Mouse (Mus musculus) monocyte, adult 5-6 weeks (primary cell): ENCODE data around the gene Fbxo22. TPM values are rescaled to one million over a fixed set of nuclear protein-coding genes. Genes with fewer than 3 reads are reported as not detected.

Experiments used
- ATAC-seq: fragments of 153-309, 156-312 bp; replicated peaks from 2 replicates; pipeline ENCODE4 v1.8.0; 2017; ENCODE audit warnings: mild to moderate bottlenecking; ENCODE audit not compliant: low TSS enrichment, insufficient number of reproducible peaks, severe bottlenecking, poor library complexity, low FRiP score
- total RNA-seq: library from RNA; stranded (forward); fragments of 200-1000, 200-491, 200-594 nt; gene quantifications from 3 replicates; pipeline ENCODE4 v1.2.3, GENCODE M21; 2017

The Fbxo22 gene
- 43.1 to 80.1 TPM (median 59.4 TPM) in 3 replicates for total RNA-seq

DNA sequence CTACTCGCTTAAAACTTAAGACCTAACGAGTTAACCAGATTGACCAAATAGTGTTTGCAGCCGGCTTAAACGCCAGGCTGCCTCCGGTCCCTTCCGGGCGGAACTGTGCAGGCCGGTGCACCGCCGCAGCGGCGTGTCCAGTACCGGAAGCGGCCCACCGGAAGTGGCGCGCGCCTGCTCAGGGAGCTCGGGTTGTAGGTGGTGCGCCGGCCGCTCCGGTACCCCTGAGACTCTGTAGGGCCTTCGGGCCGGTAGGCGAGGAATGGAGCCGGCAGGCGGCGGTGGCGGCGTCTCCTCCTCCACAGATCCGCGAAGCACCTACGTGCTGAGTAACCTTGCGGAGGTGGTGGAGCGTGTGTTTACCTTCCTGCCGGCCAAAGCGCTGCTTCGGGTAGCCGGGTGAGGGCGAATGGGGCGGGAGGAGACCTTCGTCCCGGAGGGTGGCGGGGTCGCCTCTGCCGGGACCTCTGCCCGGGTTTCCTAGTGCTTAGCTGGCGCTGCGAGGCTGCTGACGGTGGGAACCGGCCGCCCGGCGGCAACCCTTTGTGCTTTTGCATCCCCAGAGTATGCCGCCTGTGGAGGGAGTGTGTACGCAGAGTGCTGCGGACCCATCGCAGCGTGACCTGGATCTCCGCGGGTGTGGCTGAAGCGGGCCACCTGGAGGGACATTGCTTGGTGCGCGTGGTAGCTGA lies at the start of gene Fbxo22:
Gene Fbxo22, plus strand, starts transcription at position 136 of the 692 bp plus-strand sequence.
- peak; percentile 82 for ATAC-seq

DNA sequence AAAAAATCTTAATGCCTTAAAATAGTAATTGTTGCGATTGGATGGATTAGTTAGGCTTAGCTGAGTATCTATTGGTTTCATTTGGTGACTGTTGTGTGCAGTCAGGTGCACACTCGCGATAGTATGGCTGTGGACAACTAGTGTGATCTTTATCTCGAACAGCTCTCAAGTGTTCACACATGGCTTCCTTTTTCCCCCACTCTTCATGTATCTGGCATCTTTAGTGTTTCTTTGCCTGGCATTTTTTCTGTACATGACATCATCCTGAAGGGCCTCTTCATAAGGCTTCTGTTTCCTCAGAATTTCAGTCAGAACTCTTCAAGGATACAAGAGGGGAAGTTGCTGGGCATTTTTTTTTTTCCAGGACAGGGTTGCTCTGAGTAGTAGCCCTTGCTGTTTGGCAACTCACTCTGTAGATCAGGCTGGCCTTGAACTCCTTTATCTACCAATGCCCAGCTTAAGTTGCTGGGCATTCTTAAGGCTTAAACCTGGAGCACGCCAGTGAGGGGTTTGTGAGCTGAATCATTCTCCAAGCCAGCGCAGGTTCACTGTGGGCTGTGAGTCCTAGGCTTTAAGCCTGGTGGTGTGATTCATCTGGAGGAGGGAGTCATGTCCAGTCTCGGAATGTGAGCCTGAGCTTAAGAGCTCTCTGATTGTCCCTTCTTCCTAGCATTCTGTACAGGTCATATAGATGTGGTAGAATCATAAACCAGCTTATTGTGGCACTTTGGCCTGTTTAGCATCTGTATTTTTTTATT lies 37.9 kb upstream of the Fbxo22 start:
- ATAC-seq, result no peak

DNA sequence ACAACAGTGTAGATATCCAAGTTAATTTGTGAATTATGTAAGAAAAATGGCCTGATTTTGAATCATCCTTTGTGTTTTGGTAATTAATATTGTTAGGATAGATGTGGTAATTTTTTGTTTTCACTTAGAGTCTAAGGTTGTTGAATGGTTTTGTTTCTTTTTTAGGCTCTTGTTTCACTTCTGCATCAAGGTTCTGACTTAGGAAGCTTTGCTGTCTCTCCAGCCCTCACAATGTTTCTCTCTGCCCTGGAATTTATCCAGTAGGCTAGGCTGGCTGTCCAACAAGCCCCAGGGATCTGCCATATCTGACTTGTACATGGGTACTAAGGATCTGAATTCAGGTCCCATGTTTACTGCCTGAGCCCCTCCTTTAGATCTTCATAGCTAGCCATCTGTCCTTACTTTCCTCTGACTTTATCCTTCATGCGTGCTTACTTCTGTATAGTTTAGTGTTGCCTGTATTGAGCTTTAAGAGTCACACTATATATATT lies 36.5 kb upstream of the Fbxo22 start:
- no peak for ATAC-seq

DNA sequence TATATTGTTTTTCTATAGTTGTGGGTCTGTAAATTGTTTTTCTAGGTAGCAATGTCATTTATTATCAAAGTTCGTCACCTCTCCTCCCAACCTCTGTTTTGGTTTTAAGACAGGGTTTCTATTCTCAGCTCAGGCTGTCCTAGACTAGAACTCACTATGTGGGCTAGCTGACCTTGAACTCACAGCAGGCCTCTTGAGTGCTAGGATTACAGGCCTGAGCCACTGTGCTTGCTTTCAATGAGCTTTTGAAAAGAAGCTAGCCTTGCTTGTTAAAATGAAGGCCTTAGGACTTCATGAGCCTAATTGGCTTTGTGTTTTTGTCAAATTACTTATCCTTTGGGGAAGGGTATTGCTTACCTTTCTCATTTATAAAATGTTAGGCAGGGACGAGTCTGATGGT lies 34.5 kb upstream of the Fbxo22 start:
- no peak for ATAC-seq

DNA sequence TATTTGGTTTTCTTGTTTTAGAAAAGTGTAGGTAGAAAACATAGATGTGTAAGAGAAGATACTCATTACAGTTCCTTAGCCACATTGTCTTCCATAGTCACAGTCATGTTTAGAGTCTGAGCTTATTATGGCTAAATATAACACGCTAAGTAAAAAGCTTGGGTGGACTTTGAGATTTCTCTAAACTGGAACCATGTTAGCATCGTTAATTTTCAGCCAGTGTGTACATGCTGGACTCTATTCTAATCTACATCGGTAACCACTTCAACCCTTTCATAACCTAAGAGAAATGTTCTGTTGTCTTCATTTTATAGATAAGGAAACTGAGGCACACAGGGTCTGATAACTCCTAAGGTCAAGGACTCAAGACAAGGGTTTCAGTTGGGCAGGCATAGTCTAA lies 12.8 kb upstream of the Fbxo22 start:
- ATAC-seq, result no peak

DNA sequence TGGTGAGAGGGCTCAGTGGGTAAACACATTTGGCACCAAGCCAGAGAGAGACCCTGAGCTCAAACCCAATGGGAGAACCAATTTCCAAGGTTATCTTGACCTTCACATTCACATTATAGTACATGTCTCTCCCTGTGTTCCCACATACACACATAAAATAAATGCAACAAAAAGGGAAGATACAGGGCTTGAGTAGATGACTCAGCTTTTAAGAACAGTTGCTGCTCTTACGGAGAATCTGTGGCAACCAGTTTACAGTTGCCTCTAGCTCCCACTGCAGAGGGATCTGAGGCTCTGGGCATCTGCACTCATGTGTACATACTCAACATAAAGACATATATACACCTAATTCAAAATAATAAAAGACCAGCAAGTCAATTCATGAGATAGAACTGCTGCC lies 10.5 kb upstream of the Fbxo22 start:
- ATAC-seq, result no peak

DNA sequence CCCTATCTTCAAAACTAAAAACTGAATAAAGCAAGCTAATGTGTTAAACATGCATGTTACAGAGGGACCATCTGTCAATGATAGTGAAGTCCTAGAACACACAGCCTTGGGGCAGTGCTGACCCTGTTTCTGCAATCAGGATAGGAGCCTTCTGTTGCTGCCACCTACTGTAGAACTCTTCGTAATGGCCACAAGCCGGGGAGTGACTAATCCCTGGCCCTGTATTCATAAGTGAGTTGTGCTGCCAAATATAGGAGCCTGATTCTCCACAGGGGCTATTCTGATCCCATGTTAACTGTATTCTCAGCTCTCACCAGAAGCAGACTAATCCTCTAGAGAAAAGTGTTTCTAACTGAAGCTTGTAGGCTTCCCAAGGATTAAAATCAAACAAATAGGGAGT lies 9.4 kb upstream of the Fbxo22 start:
- no peak for ATAC-seq

DNA sequence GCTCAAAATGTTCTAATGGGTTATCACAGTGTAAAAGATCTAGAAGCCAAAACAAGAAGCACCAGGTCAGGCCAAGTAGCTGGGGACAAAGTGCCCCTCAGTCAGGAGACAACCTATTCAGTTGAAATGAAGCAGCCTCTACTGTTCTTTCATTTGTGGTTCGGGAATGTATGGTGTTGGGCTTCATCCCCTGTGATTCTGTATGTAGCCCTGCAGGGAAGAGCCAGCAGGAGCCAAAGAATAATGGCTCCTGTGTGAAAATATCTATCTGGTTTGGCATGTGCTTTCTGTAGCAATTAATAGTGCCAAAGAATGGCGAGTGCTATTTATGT lies 301 bp upstream of the Fbxo22 start:
- no peak for ATAC-seq

DNA sequence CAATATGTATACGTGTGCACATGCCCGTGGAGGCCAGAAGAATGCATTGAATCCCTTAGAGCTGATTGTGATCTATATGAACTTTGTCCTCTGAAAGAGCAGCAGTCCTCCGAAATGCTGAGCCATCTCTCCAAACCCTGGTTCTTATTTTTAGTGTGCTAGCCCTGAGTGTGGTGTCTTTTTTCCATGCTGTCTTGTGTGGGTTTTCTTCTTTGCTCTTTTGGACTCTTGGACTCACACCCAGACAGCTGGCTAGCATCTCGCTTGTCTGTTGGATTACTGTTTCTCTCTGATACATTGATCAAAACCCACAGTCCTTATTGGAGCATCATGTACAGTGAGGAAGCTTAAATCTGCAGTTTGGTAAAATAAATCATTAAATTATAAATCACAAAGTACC lies 2.9 kb downstream of the Fbxo22 start:
- ATAC-seq, result no peak

DNA sequence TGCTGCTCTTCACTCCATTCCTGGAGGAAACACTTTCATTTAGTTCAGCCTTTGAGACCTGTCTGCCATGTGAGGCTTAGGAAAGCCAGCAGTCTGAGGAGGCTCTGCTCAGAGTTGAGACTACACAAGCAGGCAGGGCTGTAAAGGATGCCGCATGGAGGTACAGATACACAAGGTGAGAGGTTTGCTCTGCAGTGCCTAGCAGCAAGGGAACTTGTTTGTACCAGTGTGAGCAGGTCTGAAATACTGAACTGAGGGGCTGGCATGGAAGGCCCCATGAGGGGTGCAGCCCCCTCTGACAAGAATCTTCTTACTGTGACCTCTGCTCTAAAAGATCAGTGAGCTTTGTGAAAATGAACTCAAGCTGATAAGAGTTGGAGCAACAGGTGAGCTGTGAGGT lies 4.7 kb downstream of the Fbxo22 start:
- no peak for ATAC-seq

DNA sequence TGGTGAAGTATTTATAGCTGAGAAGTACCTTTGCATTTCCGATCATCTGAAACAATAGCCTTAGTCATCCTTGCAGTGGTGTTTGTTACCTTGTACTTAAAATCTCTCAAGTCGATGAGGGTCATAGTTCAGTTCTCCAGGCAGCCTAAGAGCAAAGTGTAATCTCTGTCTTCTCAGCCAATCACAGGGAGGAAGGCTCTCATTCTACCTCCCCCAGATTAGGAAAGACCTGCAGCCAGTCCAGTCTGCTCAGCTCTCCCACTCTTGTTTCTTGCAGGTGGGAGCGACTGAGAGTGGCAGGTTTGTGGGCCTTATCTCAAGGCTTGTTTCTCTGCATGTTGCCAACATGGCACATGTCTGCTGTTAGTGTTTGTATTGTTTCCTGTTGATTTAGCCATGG lies 6.3 kb downstream of the Fbxo22 start:
- ATAC-seq, result no peak

DNA sequence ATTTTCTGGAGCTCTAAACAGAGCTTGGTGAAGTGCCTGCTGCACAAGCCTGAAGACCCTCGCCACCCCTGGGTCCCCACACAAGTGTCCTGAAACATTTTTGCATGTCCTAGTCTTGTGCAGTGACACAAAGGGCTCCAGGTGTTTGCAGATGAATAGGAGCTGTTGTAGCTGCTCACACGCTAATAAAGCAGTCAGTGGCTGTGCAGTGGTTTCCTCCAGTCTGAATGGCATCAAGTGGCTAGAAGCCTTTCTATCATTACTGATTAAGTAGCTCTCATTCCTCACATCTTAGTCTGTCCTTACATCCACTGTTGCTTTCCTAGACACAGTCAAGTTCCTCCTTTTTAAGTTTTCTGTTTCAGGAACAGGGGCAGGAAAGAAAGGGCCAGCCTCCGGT lies 6.9 kb downstream of the Fbxo22 start:
- ATAC-seq, result no peak

DNA sequence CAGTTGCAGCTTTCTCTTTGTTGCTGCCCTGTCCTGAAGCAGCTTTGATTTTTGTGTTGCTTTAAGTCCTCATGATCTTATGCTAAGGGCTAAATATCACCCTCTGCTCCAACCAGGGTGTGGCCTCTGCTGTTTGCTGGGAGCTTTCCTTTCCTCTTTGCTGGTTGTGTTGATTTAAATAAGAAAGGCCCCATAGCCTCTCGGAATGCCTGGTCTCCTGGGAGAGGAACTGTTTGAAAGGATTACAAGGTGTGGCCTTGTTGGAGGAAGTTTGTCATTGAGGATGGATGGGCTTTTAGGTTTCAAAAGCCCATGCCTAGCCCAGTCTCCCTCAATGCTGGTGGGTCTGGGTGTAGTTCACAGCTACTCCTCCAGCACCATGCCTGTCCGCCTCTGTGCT lies 7.4 kb downstream of the Fbxo22 start:
- no peak for ATAC-seq

DNA sequence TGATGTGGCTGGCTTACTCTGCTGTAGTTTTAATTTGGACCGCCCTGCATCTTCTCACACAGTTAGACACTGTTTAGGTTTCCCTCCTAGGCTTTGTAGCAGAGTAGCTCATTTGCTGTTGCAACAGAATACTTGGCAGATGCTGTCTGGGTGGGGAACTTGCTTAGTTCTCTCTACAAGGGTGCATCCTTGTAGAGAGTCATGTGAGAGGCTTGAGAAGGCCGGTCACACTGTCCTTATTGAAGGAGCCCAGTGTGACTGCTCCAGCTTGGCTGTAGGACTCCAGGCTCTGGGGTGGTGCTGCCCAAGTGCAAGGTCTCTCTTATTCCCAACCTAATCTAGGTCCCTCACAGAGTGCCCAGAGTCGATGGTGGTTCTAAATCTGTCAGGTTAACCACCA lies 8.7 kb downstream of the Fbxo22 start:
- ATAC-seq, result no peak

DNA sequence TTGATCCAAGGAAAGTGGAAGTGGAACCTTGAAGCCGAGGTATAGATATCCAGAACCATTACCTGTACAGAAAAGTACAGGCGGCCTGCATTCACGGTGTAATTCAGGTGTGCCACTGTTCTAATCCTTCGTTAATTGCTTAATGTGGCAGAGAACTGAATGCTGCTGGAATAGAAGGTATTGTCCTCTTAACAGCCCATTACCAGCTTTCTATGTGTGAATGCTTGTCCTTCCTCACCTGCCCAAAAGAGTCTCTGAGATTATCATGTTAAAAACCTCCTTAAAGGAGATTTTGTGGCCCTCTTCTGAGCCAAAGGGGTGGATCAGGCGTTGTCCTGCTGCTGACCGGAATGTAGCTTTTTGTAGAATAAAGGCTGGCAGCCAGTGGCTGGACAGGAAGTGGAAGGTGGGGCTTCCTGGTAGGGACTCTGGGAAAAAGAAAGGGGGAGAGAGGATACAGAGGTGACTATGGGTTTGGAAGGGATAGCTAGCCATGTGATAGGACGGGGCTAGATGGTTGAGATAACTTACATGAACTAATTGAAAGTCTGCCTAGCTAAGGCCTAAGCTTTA lies 16.5 kb downstream of the Fbxo22 start:
- no peak for ATAC-seq

DNA sequence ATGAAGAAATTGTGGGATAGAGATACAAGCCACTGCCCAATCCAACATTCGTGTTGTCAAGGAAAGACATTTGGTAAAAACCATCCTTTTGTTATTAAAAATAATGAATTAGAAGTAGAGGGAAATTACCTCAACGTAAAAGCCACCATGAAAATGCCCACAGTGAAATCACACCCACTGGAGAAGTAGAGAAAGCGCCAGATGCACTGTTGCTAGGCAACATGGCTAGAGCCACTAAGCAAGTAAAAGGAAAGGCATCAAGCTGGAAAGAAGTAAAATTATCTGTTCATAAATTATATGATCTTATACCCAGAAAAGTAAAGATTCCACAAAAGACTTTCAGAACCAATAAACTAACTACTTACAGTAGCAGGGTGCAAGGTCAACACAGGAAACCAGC lies 17.5 kb downstream of the Fbxo22 start:
- no peak for ATAC-seq

DNA sequence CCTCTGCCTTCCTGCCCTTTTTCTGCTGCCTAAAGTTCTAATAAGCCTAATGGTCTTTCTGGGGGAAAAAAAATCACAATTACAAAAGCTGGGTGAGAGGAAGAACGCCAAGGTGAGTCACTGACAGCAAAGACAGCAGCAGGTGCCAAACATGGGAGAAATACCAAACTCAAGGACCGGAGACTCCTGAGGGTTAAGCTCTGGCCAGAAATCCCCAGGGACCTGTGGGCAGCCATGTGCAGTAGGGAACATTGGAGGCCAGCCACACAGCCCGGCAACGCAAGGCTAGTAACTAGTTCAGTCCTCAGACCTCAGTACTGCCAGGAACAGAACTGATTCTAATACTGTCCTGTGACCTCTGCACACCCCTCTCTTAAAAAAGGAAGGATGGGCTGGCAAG lies 19.4 kb downstream of the Fbxo22 start:
- no peak for ATAC-seq

DNA sequence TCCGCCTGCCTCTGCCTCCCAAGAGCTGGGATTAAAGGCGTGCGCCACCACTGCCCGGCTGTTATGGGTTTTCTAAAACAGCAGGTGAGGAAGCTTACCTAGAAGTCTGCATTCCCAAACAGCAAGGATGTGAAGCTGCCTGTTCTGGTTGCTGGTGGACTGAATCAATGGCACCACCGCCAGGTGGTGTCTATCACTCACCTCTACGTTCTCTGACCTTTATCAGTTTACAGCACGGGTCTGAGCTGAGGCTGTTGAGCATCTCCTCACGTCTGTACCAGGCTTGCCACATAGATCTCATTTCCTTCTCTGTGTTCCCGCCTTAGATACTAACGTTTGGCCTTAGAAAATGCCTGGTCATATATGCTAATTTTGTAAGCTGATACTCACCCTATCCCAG lies 20.3 kb downstream of the Fbxo22 start:
- no peak for ATAC-seq

DNA sequence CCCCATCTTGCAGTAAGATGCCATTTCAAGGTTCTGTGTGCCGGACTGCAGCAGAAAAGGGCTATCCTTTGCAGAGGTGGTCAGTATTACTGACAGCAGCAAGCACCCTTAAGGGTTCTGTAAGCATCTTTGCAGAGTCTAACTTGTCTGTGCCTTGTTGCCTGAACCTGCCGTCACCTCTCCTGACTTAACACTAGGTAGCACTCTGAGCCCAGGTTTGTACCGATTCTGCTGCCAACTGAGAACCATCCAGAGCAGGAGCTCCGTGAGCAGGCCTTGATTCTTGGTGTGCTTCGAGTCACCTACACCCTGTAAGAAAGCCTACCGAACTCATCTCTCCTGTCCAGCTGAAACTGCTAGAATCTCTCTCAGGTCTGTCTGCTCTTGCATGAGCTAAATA lies 22.8 kb downstream of the Fbxo22 start:
- no peak for ATAC-seq

DNA sequence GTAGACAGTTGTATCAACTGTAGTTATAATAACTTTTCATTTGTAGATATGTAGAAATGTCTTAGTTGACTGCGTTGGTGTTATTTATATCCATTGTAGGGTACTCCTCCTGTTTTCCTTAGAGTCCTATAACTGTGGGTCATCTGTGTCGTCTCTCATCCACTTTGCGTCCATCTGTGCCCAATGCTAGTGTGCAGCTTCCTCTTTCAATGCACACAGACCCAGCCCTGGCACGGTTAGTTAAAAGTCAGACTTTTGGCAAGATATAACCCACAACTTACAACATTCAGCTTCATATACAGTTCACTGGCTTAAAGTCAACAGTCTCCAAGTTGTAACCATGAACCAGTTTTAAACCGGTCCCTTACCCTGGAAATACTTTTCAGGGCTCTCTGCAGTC lies 23.4 kb downstream of the Fbxo22 start:
- no peak for ATAC-seq
